Mouse (Mus musculus): Measurements from ENCODE around the gene Cmtm8. TPM values are rescaled to one million over a fixed set of nuclear protein-coding genes. Genes with fewer than 3 reads are reported as not detected.

Gene Cmtm8
- polyA plus RNA-seq, 1 experiment = not detected

DNA sequence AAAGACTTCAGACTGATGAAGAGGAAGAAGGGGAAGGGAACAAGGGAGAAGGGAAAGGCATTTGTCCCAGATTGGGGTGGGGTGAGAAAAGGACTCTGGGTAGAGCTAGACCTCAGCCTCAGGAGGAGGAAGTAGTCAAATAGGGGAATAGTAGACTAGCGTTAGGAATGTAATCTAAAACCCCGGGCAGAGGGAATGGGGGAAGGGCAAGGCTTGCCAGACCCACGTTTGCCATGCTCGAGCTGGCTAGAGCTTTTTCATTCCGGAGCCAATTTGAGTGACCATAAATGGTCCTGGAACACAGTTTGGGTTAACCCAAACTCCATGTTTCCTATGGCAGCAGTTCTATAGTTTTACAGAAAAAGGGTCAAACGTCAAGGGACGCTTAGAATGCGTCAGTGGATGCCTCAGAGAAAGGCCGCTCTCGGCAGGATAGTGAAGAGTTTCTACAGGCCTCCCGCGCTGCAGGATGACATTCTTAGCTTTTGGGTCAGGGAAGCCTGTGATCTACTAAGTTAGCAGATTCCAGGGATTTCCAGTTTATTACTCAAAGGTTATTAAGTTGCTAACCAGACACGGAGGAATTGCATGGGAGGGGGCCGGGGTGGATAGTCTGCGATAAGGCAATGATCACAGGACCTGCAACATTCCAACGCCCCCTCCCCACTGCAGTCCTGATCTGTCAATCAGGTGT, 58.4 kb downstream of the Cmtm8 start:
- peaks cover 3% of the 10 kb centered on the region for H3K27me3 ChIP-seq (ENCODE audit: control insufficient read depth, insufficient read depth, insufficient read length)
- no peak overlapping the region for H3ac ChIP-seq (ENCODE audit: control insufficient read depth, insufficient read length, low read depth)
- H3K36me3 ChIP-seq (ENCODE audit: control insufficient read depth, insufficient read depth) = no peaks in the 10 kb centered on the region
- H3K4me3 ChIP-seq (ENCODE audit: insufficient read depth, poor library complexity, severe bottlenecking) = no peak overlapping the region
- no peaks in the 10 kb centered on the region for H3K79me2 ChIP-seq (ENCODE audit: control insufficient read depth, insufficient read depth)
- TF ChIP-seq CTCF (IDR thresholded peaks at IDR 0.05; ENCODE audit: control insufficient read depth, insufficient read depth, insufficient read length) (no peak), FOSL1 (IDR thresholded peaks at IDR 0.05; ENCODE audit: insufficient read depth, low read length, poor library complexity, severe bottlenecking) (no peak), USF1 (IDR thresholded peaks at IDR 0.05; ENCODE audit: low read depth) (no peak), MYOG (IDR thresholded peaks at IDR 0.05; ENCODE audit: control insufficient read depth, extremely low read depth, insufficient read length) (no peak), CEBPB (IDR thresholded peaks at IDR 0.05; ENCODE audit: low read depth) (no peak), MYOD1 (IDR thresholded peaks at IDR 0.05; ENCODE audit: control insufficient read depth, insufficient read length, low read depth) (no peak), MAX (IDR thresholded peaks at IDR 0.05) (no peak)
- H3K79me3 ChIP-seq (ENCODE audit: low read depth) = no peaks in the 10 kb centered on the region

GRCm38 (mm10) chr9:114781526-114782212, 62.3 kb downstream of the Cmtm8 start, which contains the start of gene Cmtm7:
Gene Cmtm7 (minus strand): TSS chr9:114781856.
- Histone ChIP-seq H3K36me3 (ENCODE audit: control insufficient read depth, insufficient read depth) (no peaks in the 10 kb centered on the region), H3K27me3 (ENCODE audit: control insufficient read depth, insufficient read depth, insufficient read length) (no peaks in the 10 kb centered on the region), H3ac (ENCODE audit: control insufficient read depth, insufficient read length, low read depth) (peak within 1 kb of the TSS; percentile 57), H3K79me2 (ENCODE audit: control insufficient read depth, insufficient read depth) (peaks cover 26% of the 10 kb centered on the region), H3K4me3 (ENCODE audit: insufficient read depth, poor library complexity, severe bottlenecking) (peak within 1 kb of the TSS; percentile 32), H3K79me3 (ENCODE audit: low read depth) (no peaks in the 10 kb centered on the region)
- TF ChIP-seq MAX (IDR thresholded peaks at IDR 0.05) (peak; percentile 76), MYOD1 (IDR thresholded peaks at IDR 0.05; ENCODE audit: control insufficient read depth, insufficient read length, low read depth) (no peak)

- H3K4me3 ChIP-seq (ENCODE audit: insufficient read depth, poor library complexity, severe bottlenecking) = peak overlapping the region; percentile 32
- H3K36me3 ChIP-seq (ENCODE audit: control insufficient read depth, insufficient read depth) = no peaks in the 10 kb centered on the region
- no peak for TF ChIP-seq CTCF (IDR thresholded peaks at IDR 0.05; ENCODE audit: control insufficient read depth, insufficient read depth, insufficient read length)
- no peak for TF ChIP-seq MAX (IDR thresholded peaks at IDR 0.05)
- no peak for TF ChIP-seq MYOG (IDR thresholded peaks at IDR 0.05; ENCODE audit: control insufficient read depth, extremely low read depth, insufficient read length)
- no peak for TF ChIP-seq FOSL1 (IDR thresholded peaks at IDR 0.05; ENCODE audit: insufficient read depth, low read length, poor library complexity, severe bottlenecking)
- no peak for TF ChIP-seq CEBPB (IDR thresholded peaks at IDR 0.05; ENCODE audit: low read depth)
- no peak for TF ChIP-seq MYOD1 (IDR thresholded peaks at IDR 0.05; ENCODE audit: control insufficient read depth, insufficient read length, low read depth)
- TF ChIP-seq USF1 (IDR thresholded peaks at IDR 0.05; ENCODE audit: low read depth) = no peak
- peak overlapping the region; percentile 57 for H3ac ChIP-seq (ENCODE audit: control insufficient read depth, insufficient read length, low read depth)
- no peaks in the 10 kb centered on the region for H3K27me3 ChIP-seq (ENCODE audit: control insufficient read depth, insufficient read depth, insufficient read length)
- peaks cover 33% of the 10 kb centered on the region for H3K79me2 ChIP-seq (ENCODE audit: control insufficient read depth, insufficient read depth)
- H3K79me3 ChIP-seq (ENCODE audit: low read depth) = no peaks in the 10 kb centered on the region
These were observed 63.0 kb downstream of the Cmtm8 start for GRCm38 (mm10) chr9:114780746-114781525.

GRCm38 (mm10) chr9:114779984-114780745, 63.8 kb downstream of the Cmtm8 start:
- H3K79me3 ChIP-seq (ENCODE audit: low read depth) = no peaks in the 10 kb centered on the region
- H3K4me3 ChIP-seq (ENCODE audit: insufficient read depth, poor library complexity, severe bottlenecking) = no peak overlapping the region
- H3K79me2 ChIP-seq (ENCODE audit: control insufficient read depth, insufficient read depth) = peaks cover 33% of the 10 kb centered on the region
- TF ChIP-seq MAX (IDR thresholded peaks at IDR 0.05) = no peak
- no peak for TF ChIP-seq FOSL1 (IDR thresholded peaks at IDR 0.05; ENCODE audit: insufficient read depth, low read length, poor library complexity, severe bottlenecking)
- no peak for TF ChIP-seq MYOG (IDR thresholded peaks at IDR 0.05; ENCODE audit: control insufficient read depth, extremely low read depth, insufficient read length)
- TF ChIP-seq CTCF (IDR thresholded peaks at IDR 0.05; ENCODE audit: control insufficient read depth, insufficient read depth, insufficient read length) = no peak
- TF ChIP-seq MYOD1 (IDR thresholded peaks at IDR 0.05; ENCODE audit: control insufficient read depth, insufficient read length, low read depth) = no peak
- TF ChIP-seq CEBPB (IDR thresholded peaks at IDR 0.05; ENCODE audit: low read depth) = no peak
- TF ChIP-seq USF1 (IDR thresholded peaks at IDR 0.05; ENCODE audit: low read depth) = no peak
- no peaks in the 10 kb centered on the region for H3K36me3 ChIP-seq (ENCODE audit: control insufficient read depth, insufficient read depth)
- H3ac ChIP-seq (ENCODE audit: control insufficient read depth, insufficient read length, low read depth) = no peak overlapping the region
- no peaks in the 10 kb centered on the region for H3K27me3 ChIP-seq (ENCODE audit: control insufficient read depth, insufficient read depth, insufficient read length)

- Histone ChIP-seq H3K36me3 (ENCODE audit: control insufficient read depth, insufficient read depth) (no peaks in the 10 kb centered on the region), H3K79me2 (ENCODE audit: control insufficient read depth, insufficient read depth) (peaks cover 33% of the 10 kb centered on the region), H3K27me3 (ENCODE audit: control insufficient read depth, insufficient read depth, insufficient read length) (no peaks in the 10 kb centered on the region), H3ac (ENCODE audit: control insufficient read depth, insufficient read length, low read depth) (no peak overlapping the region), H3K4me3 (ENCODE audit: insufficient read depth, poor library complexity, severe bottlenecking) (no peak overlapping the region), H3K79me3 (ENCODE audit: low read depth) (no peaks in the 10 kb centered on the region)
- TF ChIP-seq CEBPB (IDR thresholded peaks at IDR 0.05; ENCODE audit: low read depth) = no peak
- TF ChIP-seq MYOD1 (IDR thresholded peaks at IDR 0.05; ENCODE audit: control insufficient read depth, insufficient read length, low read depth) = no peak
- no peak for TF ChIP-seq MYOG (IDR thresholded peaks at IDR 0.05; ENCODE audit: control insufficient read depth, extremely low read depth, insufficient read length)
- TF ChIP-seq CTCF (IDR thresholded peaks at IDR 0.05; ENCODE audit: control insufficient read depth, insufficient read depth, insufficient read length) = no peak
- TF ChIP-seq MAX (IDR thresholded peaks at IDR 0.05) = no peak
- TF ChIP-seq FOSL1 (IDR thresholded peaks at IDR 0.05; ENCODE audit: insufficient read depth, low read length, poor library complexity, severe bottlenecking) = no peak
- no peak for TF ChIP-seq USF1 (IDR thresholded peaks at IDR 0.05; ENCODE audit: low read depth)
These were observed 65.1 kb downstream of the Cmtm8 start for GRCm38 (mm10) chr9:114778877-114779276.
